Mouse (Mus musculus): ENCODE data around the gene Riok2.
A peak's percentile ranks its signal among the peaks of the same experiment; 100 is the strongest.
"Not testable (repeated sequence)": the region's sequence is repeated elsewhere in the genome, so short reads cannot be mapped to it uniquely, and the experiment has no call there.

The Riok2 gene

DNA sequence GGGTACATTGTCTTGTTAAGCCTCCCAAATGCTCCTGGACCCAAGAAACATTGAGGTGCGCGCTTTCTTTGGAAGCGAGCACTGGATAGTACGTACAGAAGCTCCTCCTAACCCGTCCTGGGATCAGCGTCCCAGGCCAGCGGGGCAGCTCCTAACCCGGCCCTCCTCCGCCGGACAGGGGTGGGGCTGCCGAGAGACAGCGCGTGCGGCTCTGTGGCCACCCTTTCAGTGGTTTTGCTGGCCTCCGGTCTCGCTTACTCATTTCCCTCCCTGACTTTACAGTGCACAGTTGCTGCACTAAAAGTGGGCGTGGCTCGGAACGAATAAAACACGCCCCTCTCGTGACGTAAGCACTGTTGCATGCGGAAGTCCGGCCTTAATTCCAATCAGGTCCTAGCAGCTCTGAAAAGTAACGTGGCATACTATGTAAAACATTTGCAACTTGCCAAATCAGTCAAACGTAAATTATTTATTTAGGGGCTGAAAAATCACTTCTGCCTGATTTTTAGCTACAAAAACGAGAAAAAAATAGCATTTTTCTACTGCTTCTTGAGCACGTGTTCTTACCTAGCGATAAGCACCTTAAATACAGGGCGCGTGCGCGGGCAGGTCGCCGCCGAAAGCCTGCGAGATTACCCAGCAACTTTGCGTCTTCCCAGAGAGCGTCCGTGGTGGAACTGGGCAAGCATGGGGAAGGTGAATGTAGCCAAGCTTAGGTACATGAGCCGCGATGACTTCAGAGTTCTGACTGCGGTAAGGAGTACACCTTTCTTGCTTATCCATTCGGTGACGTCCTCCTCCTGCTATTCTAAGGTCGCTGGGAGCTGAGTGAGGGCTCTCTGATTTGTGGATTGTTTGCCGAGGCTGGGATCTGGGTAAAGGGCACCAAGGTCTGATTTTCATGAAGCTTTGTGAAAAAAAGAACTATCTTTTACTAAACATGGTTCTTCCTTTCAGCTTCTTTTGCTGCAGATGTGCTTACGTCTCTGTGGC is at the start of gene Riok2:
Gene Riok2, plus strand, starts transcription at position 392 of the 993 bp plus-strand sequence.
- peak; percentile 89 for DNase-seq

GRCm38 (mm10) chr17:17326022-17326421 is 48.1 kb upstream of the Riok2 start:
- DNase-seq, result not testable (repeated sequence)

DNA sequence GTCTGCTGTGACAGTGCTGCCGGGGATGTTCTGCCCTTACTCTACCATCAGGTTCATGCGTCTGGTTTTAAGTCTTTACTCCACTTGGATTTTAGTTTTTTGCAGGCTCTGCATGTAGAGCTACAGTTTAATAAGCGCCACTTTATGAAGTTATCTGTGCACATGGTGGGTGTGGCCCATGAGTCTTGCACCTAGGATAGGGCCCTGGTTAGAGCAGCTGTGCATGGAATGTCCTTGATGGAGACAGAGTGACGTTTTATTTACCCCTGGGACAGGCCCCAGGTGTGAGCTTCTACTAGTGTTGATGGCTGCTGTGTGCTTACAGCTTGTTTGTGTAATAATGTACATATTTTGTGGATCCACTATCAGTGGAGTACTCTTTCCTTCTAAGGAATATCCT is 47.5 kb upstream of the Riok2 start:
- no peak for DNase-seq

- DNase-seq, result peak; percentile 6
Measured at GRCm38 (mm10) chr17:17345374-17346183, 28.5 kb upstream of the Riok2 start.

DNA sequence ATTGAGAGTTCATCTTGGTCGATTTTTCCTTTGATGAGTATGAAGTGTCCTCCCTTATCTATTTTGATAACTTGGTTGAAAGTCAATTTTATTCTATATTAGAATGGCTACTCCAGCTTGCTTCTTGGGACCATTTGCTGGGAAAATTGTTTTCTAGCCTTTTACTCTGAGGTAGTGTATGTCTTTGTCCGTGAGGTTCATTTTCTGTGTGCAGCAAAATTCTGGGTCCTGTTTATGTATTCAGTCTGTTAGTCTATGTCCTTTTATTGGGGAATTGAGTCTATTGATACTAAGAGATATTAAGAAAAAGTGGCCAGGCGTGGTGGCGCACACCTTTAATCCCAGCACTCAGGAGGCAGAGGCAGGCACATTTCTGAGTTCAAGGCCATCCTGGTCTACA is 27.8 kb upstream of the Riok2 start:
- DNase-seq, result not testable (repeated sequence)

GRCm38 (mm10) chr17:17373550-17373917 is 575 bp upstream of the Riok2 start:
- no peak for DNase-seq

GRCm38 (mm10) chr17:17375581-17375980 is 1.5 kb downstream of the Riok2 start:
- no peak for DNase-seq

- no peak for DNase-seq
Measured at GRCm38 (mm10) chr17:17383703-17384102, 9.6 kb downstream of the Riok2 start.

DNA sequence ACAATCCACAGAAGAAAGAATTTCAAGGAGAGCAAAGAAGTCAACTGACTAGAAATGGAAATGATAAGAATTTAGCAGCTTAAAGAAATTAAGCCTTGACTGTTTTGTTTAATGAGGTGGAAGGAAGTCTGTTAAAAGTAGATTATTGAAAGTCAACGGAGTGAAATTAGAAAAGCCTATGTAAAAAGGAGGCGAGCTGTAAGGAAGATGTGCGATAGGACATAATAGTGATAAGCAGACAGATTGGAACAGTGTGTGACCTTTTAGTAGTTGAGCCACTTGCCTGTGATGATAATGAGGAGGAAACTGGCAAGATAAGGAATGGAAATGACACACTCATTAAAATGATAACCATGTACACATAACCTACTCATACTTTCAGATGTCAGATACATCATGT is 10.4 kb downstream of the Riok2 start:
- no peak for DNase-seq

DNA sequence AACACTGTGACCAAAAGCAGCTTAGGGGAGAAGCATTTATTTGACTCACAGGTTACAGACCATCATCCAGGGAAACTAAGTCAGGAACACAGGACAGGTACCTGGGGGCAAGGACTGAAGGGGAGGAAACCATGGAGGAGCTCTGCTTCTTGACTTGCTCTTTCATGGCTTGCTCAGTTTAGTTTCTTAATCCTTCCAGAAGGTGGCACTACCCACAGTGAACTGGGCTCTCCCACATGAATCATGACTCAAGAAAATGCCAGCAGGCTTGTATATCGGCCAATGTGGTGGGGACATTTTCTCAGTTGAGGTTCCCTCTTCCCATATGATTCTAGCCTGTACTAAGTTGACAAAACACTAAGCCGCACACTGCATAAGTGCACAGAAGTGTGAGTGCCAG is 12.0 kb downstream of the Riok2 start:
- no peak for DNase-seq

GRCm38 (mm10) chr17:17391823-17392222 is 17.7 kb downstream of the Riok2 start:
- DNase-seq, result no peak

DNA sequence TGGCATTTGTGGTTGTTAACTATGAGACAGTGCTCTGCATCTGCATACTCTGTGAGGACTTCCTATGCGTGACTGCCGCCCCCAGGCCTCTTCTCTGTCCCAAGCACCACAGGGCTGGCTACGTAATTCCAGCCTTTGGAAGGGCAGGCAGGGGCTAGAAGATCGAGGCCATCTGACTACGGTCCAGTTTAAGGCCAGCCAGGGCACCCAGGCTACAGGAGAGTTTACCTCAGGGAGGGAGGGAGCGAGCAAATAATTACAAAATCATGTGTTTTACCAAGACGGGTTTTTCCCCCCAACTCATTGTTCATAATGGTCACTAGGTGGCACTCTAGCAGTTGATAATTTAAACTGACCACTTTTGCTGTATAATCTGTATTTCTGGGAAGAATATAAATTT is 18.8 kb downstream of the Riok2 start:
- no peak for DNase-seq

- no peak for DNase-seq
Measured at GRCm38 (mm10) chr17:17393300-17393699, 19.2 kb downstream of the Riok2 start.

DNA sequence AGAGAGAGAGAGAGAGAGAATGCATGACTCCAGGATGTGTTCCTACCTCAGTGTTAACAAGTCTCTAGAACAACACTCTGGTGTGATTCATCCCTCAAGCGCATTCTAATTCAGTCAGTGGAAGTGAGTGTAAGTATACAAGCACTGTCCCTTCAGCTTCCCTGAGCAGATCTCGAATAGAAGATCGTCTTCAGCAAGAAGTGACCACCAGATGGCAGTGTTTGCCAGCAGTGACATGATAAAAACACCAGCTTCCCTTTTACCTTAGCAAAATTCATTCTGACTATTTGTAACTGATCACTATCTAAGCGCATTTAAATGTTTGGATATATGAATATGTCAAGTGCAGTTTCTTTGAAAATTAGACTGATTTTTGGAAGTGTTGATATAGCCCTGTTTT is 20.2 kb downstream of the Riok2 start:
- DNase-seq, result peak; percentile 79

- no peak for DNase-seq
Measured at GRCm38 (mm10) chr17:17396869-17397268, 22.8 kb downstream of the Riok2 start.

GRCm38 (mm10) chr17:17398664-17399063 is 24.6 kb downstream of the Riok2 start:
- no peak for DNase-seq

GRCm38 (mm10) chr17:17402222-17403004 is 28.3 kb downstream of the Riok2 start, which contains the start of gene Lix1:
Gene Lix1, plus strand, starts transcription at chr17:17402672.
- peak; percentile 73 for DNase-seq

DNA sequence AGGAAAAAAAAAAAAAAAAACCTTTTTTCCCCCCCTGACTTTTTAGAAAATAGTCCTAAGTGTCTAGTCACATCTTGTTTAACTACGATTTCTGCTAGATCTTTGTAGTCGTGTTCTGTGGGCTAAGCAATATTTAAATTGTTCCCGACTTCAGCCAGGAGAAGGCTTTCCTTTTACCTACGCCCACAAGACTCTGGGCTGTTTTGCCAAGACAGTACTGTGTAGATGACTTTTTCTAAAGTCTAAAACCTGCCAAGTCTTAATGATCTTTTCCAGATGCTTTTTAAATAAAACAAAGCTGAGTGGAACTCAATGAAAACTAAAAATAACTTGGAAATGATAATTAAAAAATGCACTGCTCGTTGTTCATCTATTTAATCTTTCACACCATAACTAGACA is 28.9 kb downstream of the Riok2 start:
- no peak for DNase-seq

DNA sequence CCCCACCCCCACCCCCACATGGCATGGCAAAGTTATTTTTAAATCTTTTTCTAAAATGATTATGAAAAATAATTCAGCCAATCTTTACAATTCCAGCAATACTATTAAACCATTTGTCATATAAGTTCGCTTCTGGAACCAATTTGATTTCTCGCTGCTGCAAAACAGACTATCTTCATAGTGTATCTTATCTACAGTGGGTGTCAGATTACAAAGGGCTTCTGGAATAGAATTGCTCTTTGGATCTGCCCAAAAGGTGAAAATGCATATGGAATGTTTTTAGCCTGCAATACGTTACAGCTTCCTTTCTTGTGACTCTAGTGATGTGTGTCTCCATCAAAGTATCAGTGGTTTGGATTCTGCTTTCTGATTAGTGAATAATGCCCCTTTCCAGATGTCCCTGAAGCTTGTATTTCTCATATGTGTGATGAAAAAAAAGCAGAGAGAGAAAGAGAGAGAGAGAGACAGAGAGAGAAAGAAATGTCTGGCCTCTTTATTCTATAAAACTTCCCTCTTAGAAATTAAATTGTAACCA is 29.5 kb downstream of the Riok2 start:
- DNase-seq, result no peak

DNA sequence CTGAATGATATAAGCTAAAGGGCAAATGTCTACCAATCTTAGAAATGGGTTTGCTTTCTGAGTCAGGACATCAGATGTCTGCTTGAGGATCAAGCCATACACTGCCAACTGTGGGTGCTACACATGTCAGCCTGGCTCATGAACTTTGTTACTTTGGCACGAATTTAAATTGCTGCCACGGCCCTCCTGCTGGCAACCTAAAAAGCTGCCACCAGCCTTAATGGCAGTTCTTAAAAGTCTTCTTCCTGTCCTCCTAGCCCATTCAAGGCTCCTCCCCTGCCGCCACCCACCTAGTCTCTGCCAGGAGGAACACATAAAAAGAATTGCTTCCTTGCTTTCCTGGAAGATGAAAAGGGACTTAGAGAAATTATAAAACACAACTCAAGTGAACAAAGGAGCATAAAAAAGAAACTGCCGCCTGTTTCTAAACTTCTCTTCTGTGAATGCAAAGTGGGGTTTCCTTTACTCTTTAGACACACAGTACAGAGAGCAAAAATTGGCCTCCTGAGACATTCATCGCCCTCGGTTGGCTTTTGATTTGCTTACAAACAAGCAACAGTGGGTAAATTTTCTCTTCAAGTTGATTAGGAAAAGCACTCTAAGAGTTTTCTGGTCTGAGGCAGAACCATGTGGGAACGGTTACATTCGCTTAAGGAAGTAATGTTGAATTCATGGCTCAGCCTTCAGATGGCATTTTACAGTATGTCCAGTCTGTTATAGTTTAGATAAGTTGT is 30.9 kb downstream of the Riok2 start:
- peak; percentile 29 for DNase-seq

- no peak for DNase-seq
Measured at GRCm38 (mm10) chr17:17405606-17406005, 31.5 kb downstream of the Riok2 start.

DNA sequence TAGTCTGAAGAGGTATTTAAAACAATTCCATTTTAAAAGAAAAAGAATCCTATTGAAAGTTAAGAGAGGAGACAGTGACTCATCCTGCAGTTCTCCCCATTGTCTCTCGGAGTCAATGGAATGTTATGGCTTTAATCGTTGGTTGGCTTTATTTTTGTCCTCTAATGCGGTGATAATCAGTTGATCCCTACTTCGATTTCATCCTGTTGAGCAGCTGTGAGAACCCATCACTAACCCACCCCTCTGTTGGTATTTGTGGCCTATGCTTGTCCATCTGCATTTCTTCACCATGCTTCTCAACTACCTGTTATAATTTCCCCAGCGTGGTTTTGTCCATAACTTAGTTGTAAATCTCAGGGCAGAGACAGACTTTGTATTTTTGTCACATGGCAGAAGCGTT is 34.0 kb downstream of the Riok2 start:
- DNase-seq, result no peak

All from right cerebral cortex, postnatal 25 days (tissue).